Mouse (Mus musculus): ENCODE data around the gene Hist1h4k.
"Not testable (repeated sequence)": the region's sequence is repeated elsewhere in the genome, so short reads cannot be mapped to it uniquely, and the experiment has no call there.

Gene Hist1h4k

GRCm38 (mm10) chr13:21718381-21719080 lies 31.8 kb downstream of the Hist1h4k start:
- DNase-seq (ENCODE audit: low spot score) = no peak

GRCm38 (mm10) chr13:21717397-21718357 lies 32.6 kb downstream of the Hist1h4k start, which contains the start of gene Hist1h3h:
TSS of gene Hist1h3h (plus strand) at chr13:21717659.
- DNase-seq (ENCODE audit: low spot score) = peak; percentile 76

- not testable (repeated sequence) for DNase-seq (ENCODE audit: low spot score)
These were observed 33.5 kb downstream of the Hist1h4k start for GRCm38 (mm10) chr13:21716540-21717391.

GRCm38 (mm10) chr13:21715864-21716539 lies 34.3 kb downstream of the Hist1h4k start, which contains the start of the genes Hist1h2bl and Hist1h2ai:
TSS of gene Hist1h2bl (minus strand) at chr13:21716143.
TSS of gene Hist1h2ai (plus strand) at chr13:21716422.
- peak; percentile 64 for DNase-seq (ENCODE audit: low spot score)

GRCm38 (mm10) chr13:21715131-21715863 lies 35.0 kb downstream of the Hist1h4k start:
- no peak for DNase-seq (ENCODE audit: low spot score)

- DNase-seq (ENCODE audit: low spot score) = peak; percentile 49
These were observed 35.6 kb downstream of the Hist1h4k start for GRCm38 (mm10) chr13:21714725-21715124.

- DNase-seq (ENCODE audit: low spot score) = no peak
These were observed 38.6 kb downstream of the Hist1h4k start for GRCm38 (mm10) chr13:21711698-21712097.

GRCm38 (mm10) chr13:21710821-21711525 lies 39.3 kb downstream of the Hist1h4k start:
- DNase-seq (ENCODE audit: low spot score) = peak; percentile 84

- DNase-seq (ENCODE audit: low spot score) = peak; percentile 88
These were observed 40.1 kb downstream of the Hist1h4k start for GRCm38 (mm10) chr13:21710031-21710711.

GRCm38 (mm10) chr13:21706669-21707068 lies 43.6 kb downstream of the Hist1h4k start:
- DNase-seq (ENCODE audit: low spot score) = no peak
